Mouse (Mus musculus): Measurements from ENCODE around the gene Tcirg1. TPM values are rescaled to one million over a fixed set of nuclear protein-coding genes. Genes with fewer than 3 reads are reported as not detected.

The Tcirg1 gene
- total RNA-seq, 2 experiments from 2014 or later: 20.0 to 24.9 TPM

- Histone ChIP-seq H3K4me3 (no peak overlapping the region), H3K27ac (peak overlapping the region; percentile 46; the same call in 1 of the 2 replicates)
- TF ChIP-seq CTCF (conservative IDR thresholded peaks at IDR 0.05): no peak
- no peak for DNase-seq (ENCODE audit: low spot score in 2 of 2)
Measured at GRCm38 (mm10) chr19:3882214-3882613, 24.7 kb downstream of the Tcirg1 start.

GRCm38 (mm10) chr19:3880054-3880848 lies 26.7 kb downstream of the Tcirg1 start:
- DNase-seq (ENCODE audit: low spot score in 2 of 2): no peak
- TF ChIP-seq CTCF (conservative IDR thresholded peaks at IDR 0.05): no peak
- H3K4me3 ChIP-seq: no peak overlapping the region
- H3K27ac ChIP-seq: no peak overlapping the region

- Histone ChIP-seq H3K27ac (no peak overlapping the region), H3K4me3 (no peak overlapping the region)
- TF ChIP-seq CTCF (conservative IDR thresholded peaks at IDR 0.05): no peak
- DNase-seq (ENCODE audit: low spot score in 2 of 2): no peak
Measured at GRCm38 (mm10) chr19:3875045-3875444, 31.9 kb downstream of the Tcirg1 start.

- H3K4me3 ChIP-seq: no peak overlapping the region
- DNase-seq (ENCODE audit: low spot score in 2 of 2): no peak
- no peak for TF ChIP-seq CTCF (conservative IDR thresholded peaks at IDR 0.05)
- peak overlapping the region; percentile 21; the same call in 1 of the 2 replicates for H3K27ac ChIP-seq
Measured at GRCm38 (mm10) chr19:3872373-3872772, 34.6 kb downstream of the Tcirg1 start.

- H3K4me3 ChIP-seq: no peak overlapping the region
- no peak overlapping the region for H3K27ac ChIP-seq
- DNase-seq (ENCODE audit: low spot score in 2 of 2): no peak
- no peak for TF ChIP-seq CTCF (conservative IDR thresholded peaks at IDR 0.05)
Measured at GRCm38 (mm10) chr19:3871468-3871867, 35.5 kb downstream of the Tcirg1 start.

- Histone ChIP-seq H3K27ac (no peak overlapping the region), H3K4me3 (no peak overlapping the region)
- DNase-seq (ENCODE audit: low spot score in 2 of 2): no peak
- TF ChIP-seq CTCF (conservative IDR thresholded peaks at IDR 0.05): no peak
Measured at GRCm38 (mm10) chr19:3868290-3868689, 38.6 kb downstream of the Tcirg1 start.

- H3K4me3 ChIP-seq: no peak overlapping the region
- no peak for DNase-seq (ENCODE audit: low spot score in 2 of 2)
- no peak overlapping the region for H3K27ac ChIP-seq
- peak; percentile 73 for TF ChIP-seq CTCF (conservative IDR thresholded peaks at IDR 0.05)
Measured at GRCm38 (mm10) chr19:3864960-3865359, 42.0 kb downstream of the Tcirg1 start.

GRCm38 (mm10) chr19:3862713-3863112 lies 44.2 kb downstream of the Tcirg1 start:
- peak overlapping the region; percentile 40; the same call in 1 of the 2 replicates for H3K27ac ChIP-seq
- no peak for DNase-seq (ENCODE audit: low spot score in 2 of 2)
- peak; percentile 37 for TF ChIP-seq CTCF (conservative IDR thresholded peaks at IDR 0.05)
- H3K4me3 ChIP-seq: no peak overlapping the region

- Histone ChIP-seq H3K4me3 (no peak overlapping the region), H3K27ac (peak overlapping the region; percentile 85)
- no peak for TF ChIP-seq CTCF (conservative IDR thresholded peaks at IDR 0.05)
- no peak for DNase-seq (ENCODE audit: low spot score in 2 of 2)
Measured at GRCm38 (mm10) chr19:3857220-3857619, 49.7 kb downstream of the Tcirg1 start.

- peak in 1 of 2 experiments; percentile 41 for DNase-seq (ENCODE audit: low spot score in 2 of 2)
- Histone ChIP-seq H3K4me3 (peak overlapping the region; percentile 27; the same call in 1 of the 2 replicates), H3K27ac (peak overlapping the region; percentile 85)
- no peak for TF ChIP-seq CTCF (conservative IDR thresholded peaks at IDR 0.05)
Measured at GRCm38 (mm10) chr19:3855601-3856000, 51.3 kb downstream of the Tcirg1 start.

GRCm38 (mm10) chr19:3855091-3855490 lies 51.8 kb downstream of the Tcirg1 start:
- H3K4me3 ChIP-seq: peak overlapping the region; percentile 27; the same call in 1 of the 2 replicates
- TF ChIP-seq CTCF (conservative IDR thresholded peaks at IDR 0.05): no peak
- H3K27ac ChIP-seq: peak overlapping the region; percentile 85
- no peak for DNase-seq (ENCODE audit: low spot score in 2 of 2)

- no peak for TF ChIP-seq CTCF (conservative IDR thresholded peaks at IDR 0.05)
- Histone ChIP-seq H3K27ac (peak overlapping the region; percentile 19; the same call in 1 of the 2 replicates), H3K4me3 (peak overlapping the region; percentile 84)
- DNase-seq (ENCODE audit: low spot score in 2 of 2): no peak
Measured at GRCm38 (mm10) chr19:3853891-3854290, 53.0 kb downstream of the Tcirg1 start.

- Histone ChIP-seq H3K27ac (peak overlapping the region; percentile 93; the same call in 1 of the 2 replicates), H3K4me3 (peak overlapping the region; percentile 84)
- no peak for DNase-seq (ENCODE audit: low spot score in 2 of 2)
- no peak for TF ChIP-seq CTCF (conservative IDR thresholded peaks at IDR 0.05)
Measured at GRCm38 (mm10) chr19:3853121-3853520, 53.8 kb downstream of the Tcirg1 start.

All from layer of hippocampus, adult 2 months (tissue).